Mouse (Mus musculus) hindbrain, embryonic 12.5 days (tissue): ENCODE measurements around the gene Gcc2. TPM values are rescaled to one million over a fixed set of nuclear protein-coding genes. Genes with fewer than 3 reads are reported as not detected.
"Not testable (repeated sequence)": the region's sequence is repeated elsewhere in the genome, so short reads cannot be mapped to it uniquely, and the experiment has no call there.

Experiments
- ATAC-seq: fragments of 200-750 bp; cut with Nextera tagmentation; 2 replicates; pipeline ENCODE4 v1.8.0; 2017; ENCODE audit warnings: moderate TSS enrichment; ENCODE audit not compliant: low FRiP score
- H3K27ac ChIP-seq: fragments of 300-500 bp; sonication (generic); 2 replicates; pipeline ENCODE4 v1.5.1; 2016; ENCODE audit warnings: mild to moderate bottlenecking
- H3K27me3 ChIP-seq: fragments of 300-500 bp; sonication (generic); 2 replicates; pipeline ENCODE4 v1.6.1; 2016; ENCODE audit warnings: mild to moderate bottlenecking
- H3K36me3 ChIP-seq: fragments of 300-500 bp; sonication (generic); 2 replicates; pipeline ENCODE4 v1.6.1; 2016; ENCODE audit warnings: mild to moderate bottlenecking
- H3K4me1 ChIP-seq: fragments of 300-500 bp; sonication (generic); 2 replicates; pipeline ENCODE4 v1.6.1; 2016
- H3K4me2 ChIP-seq: fragments of 300-500 bp; sonication (generic); replicated peaks from 2 replicates; pipeline ENCODE4 v1.6.1; 2016; ENCODE audit warnings: mild to moderate bottlenecking
- H3K4me3 ChIP-seq: fragments of 300-500 bp; sonication (generic); 2 replicates; pipeline ENCODE4 v1.5.1; 2016; ENCODE audit warnings: mild to moderate bottlenecking
- H3K9ac ChIP-seq: fragments of 300-500 bp; sonication (generic); 2 replicates; pipeline ENCODE4 v1.6.1; 2016; ENCODE audit warnings: mild to moderate bottlenecking, moderate library complexity
- H3K9me3 ChIP-seq: fragments of 300-500 bp; sonication (generic); replicated peaks from 2 replicates; pipeline ENCODE4 v1.6.1; 2016; ENCODE audit warnings: mild to moderate bottlenecking
- WGBS: fragments of 180-500 bp; shearing (Covaris S2); methylation state at CpG from one replicate; pipeline ENCODE4 v1.1.7; 2016; 5-methylcytosine and 5-hydroxymethylcytosine counted together
- polyA plus RNA-seq: library from polyadenylated mRNA; unstranded; fragments of >200 nt; fragmentation: Nextera tagmentation; extraction: Ambion mirVana; gene quantifications from 2 replicates; pipeline ENCODE4 v1.2.1, GENCODE M21; 2016

Gene Gcc2
- polyA plus RNA-seq, 1 experiment from 2014 or later, result 65.1 TPM

DNA sequence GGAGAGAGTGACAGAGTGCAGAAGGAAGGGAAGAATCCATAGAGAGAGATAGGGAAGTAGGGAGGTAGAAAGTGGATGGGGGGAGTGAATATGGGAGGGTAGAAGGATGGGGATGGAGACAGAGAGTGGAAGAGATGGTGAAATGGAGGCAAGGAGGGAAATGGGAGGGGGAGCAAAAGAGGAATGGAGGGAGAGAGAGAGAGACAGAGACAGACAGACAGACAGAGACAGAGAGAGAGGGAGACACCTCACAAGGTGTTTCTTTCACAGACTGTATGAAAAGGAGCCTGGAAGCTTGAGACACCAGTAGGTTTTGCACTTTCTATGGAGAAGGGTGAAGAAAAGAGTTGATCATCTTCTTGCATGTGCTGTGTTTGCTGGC lies 21.6 kb upstream of the Gcc2 start:
- H3K9me3 ChIP-seq, result peaks cover 27% of the 10 kb centered on the region
- not testable (repeated sequence) for ATAC-seq, H3K9ac ChIP-seq

DNA sequence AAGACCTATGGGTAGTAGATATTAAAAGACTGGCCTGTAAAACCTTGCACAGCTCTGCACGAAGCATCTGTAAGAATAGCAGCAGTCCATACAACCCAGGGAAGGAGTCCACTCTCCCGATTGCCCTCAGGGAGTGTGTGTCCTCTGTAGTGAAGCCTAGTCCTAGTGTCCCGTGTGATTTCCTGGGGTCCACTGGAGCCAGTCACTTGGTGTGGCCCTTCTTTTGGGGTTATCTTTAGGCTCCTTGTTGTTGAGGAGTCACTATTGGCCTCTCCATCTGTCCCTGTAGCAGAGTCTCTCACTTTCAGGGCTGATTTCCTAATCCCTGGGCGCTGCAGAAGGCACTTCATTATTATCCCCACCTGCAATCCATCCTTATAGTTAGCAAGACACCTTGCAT lies 20.3 kb upstream of the Gcc2 start:
- not testable (repeated sequence) for H3K27me3 ChIP-seq, H3K4me1 ChIP-seq, ATAC-seq, H3K4me3 ChIP-seq, H3K4me2 ChIP-seq, H3K9ac ChIP-seq, H3K36me3 ChIP-seq, H3K27ac ChIP-seq
- WGBS, result 79% methylated on average over 4 of the region's 4 CpGs
- peaks cover 28% of the 10 kb centered on the region for H3K9me3 ChIP-seq

More for the DNA sequence above, 21.6 kb upstream of the Gcc2 start:
- not testable (repeated sequence) for H3K36me3 ChIP-seq, H3K4me3 ChIP-seq, H3K4me2 ChIP-seq, H3K27me3 ChIP-seq, H3K27ac ChIP-seq, H3K4me1 ChIP-seq

DNA sequence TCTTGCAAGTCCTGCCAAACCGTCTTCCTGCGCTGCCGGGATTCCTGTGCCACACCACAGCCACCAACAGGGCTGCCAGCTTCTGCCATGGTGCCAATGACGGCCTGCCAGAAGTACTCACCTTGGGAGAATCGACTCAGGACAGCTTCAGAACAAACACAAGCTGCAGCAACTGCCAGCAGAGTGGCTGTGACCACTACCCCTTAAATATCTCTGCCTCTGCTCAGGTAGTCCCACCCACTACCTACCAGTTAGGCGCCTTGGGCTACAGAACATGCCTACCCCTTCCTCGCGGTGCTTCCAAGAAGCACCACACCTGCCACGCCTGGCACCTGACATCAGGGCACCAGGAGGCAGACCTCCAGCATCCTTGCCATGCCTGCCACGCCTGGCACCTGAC lies 18.7 kb upstream of the Gcc2 start, which contains the start of gene Gm4981:
Gene Gm4981 (minus strand): TSS at position 89 of the 400 bp plus-strand sequence.
- H3K4me3 ChIP-seq, result no peak within 1 kb of the TSS
- ATAC-seq, result no peak
- peaks cover 26% of the 10 kb centered on the region for H3K9me3 ChIP-seq
- H3K4me1 ChIP-seq, result no peaks in the 10 kb centered on the region
- H3K36me3 ChIP-seq, result no peaks in the 10 kb centered on the region
- H3K27me3 ChIP-seq, result no peaks in the 10 kb centered on the region
- no peak within 1 kb of the TSS for H3K9ac ChIP-seq
- WGBS, result 89% methylated on average over 10 of the region's 10 CpGs
- no peak within 1 kb of the TSS for H3K27ac ChIP-seq
- H3K4me2 ChIP-seq, result no peak within 1 kb of the TSS

DNA sequence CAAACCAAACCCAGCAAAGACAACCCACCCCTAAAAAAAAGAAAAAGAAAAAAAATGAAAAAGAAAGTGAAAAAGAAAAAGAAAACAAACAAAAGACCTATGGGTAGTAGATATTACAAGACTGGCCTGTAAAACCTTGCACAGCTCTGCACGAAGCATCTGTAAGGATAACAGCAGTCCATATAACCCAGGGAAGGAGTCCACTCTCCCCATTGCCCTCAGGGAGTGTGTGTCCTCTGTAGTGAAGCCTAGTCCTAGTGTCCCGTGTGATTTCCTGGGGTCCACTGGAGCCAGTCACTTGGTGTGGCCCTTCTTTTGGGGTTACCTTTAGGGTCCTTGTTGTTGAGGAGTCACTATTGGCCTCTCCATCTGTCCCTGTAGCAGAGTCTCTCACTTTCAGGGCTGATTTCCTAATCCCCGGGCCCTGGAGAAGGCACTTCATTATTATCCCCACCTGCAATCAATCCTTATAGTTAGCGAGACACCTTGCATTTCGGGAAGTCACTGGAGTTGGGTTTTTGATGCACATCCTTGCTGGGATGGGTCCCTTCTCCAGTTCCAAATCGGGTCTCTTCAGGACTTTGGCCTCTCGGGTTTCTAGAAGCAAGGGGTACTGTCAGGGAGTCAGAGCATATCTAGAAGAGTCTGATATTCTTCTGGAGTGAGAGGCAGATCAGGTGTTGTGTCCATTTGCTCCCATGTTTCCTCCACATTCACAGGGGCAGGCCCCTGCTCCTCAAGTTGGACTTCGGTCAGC lies 16.1 kb upstream of the Gcc2 start:
- H3K4me3 ChIP-seq, H3K27me3 ChIP-seq, H3K9ac ChIP-seq, H3K4me2 ChIP-seq, H3K36me3 ChIP-seq, H3K4me1 ChIP-seq, H3K27ac ChIP-seq: not testable (repeated sequence)
- ATAC-seq, result peak; percentile 88
- 82% methylated on average over 8 of the region's 8 CpGs for WGBS
- peaks cover 11% of the 10 kb centered on the region; the same call in 1 of the 2 replicates for H3K9me3 ChIP-seq

DNA sequence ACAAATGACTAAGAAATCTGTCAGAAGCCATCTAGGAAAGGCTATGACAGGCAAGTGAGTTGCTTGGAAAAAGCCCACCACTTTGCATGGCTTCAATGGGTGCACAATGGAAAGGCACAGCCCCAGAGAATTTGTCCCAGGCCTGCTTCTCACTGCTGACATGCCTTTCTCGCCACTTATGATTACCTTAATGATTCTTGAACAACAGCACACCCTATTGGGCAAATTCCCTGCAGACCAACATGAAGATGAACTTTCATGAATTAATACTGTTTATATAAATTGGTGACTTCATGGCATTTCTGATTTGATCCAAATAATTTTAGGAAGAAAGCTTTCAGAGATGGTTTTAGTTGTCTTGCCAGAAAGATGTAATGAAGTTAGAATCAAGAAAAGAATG lies 5.8 kb upstream of the Gcc2 start:
- Histone ChIP-seq H3K4me1 (peaks cover under 1% of the 10 kb centered on the region; the same call in 1 of the 2 replicates), H3K4me3 (no peak overlapping the region), H3K36me3 (no peaks in the 10 kb centered on the region), H3K27ac (no peak overlapping the region), H3K9me3 (no peaks in the 10 kb centered on the region), H3K9ac (no peak overlapping the region), H3K27me3 (no peaks in the 10 kb centered on the region), H3K4me2 (no peak overlapping the region)
- 14% methylated on average over 1 of the region's 1 CpGs for WGBS
- no peak for ATAC-seq

DNA sequence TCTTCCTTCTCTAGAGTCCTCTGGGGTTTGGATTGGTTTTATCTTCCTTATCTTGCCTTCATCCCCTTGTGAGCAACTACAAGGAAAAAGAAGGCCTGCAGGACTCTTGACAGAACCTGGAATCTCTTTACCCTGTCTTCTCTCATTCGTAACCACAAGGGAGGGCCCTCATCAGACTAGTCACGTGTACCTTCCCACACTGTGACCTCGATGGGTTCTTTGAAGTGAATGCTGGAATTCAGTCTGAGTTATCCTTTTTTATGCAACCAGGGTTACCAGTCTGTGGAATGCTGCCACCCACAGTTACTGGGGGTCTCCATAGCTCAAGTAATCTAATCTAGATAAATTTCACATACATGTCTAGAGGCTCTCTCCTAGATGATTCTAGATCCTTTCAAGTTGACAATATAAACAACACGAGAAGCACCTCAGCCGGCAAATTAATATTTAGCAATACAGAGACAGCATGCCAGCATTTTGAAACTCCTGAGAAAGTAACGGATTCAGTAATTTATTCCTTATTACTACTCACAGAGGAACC lies 592 bp upstream of the Gcc2 start:
- Histone ChIP-seq H3K4me2 (peak overlapping the region; percentile 60), H3K9me3 (no peaks in the 10 kb centered on the region), H3K9ac (peak overlapping the region; percentile 84; the same call in 1 of the 2 replicates), H3K4me3 (peak overlapping the region; percentile 81), H3K4me1 (peaks cover 10% of the 10 kb centered on the region), H3K36me3 (peaks cover 10% of the 10 kb centered on the region), H3K27ac (no peak overlapping the region), H3K27me3 (no peaks in the 10 kb centered on the region)
- peak; percentile 33 for ATAC-seq
- 41% methylated on average over 6 of the region's 6 CpGs for WGBS

DNA sequence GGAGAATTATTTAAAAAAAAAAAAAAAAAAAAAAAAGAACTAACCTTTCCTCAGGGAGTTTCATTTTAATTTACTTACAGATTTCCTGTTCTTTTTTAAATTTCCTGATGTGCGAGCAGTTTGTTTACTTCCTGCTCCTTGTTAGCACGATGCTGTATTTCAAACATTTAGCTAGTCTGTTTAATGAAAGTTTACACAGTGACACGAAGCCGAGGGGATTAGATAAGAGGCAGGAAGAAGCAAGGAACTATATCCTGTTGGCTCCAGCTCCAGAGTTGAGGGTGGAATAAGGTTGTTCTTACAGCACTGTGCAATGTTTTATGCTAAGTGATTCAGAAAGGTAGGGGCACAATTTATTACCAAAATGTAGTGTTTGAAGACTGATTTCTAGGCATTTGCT lies 657 bp downstream of the Gcc2 start:
- ATAC-seq, result no peak
- H3K9me3 ChIP-seq, result no peaks in the 10 kb centered on the region
- no peaks in the 10 kb centered on the region for H3K27me3 ChIP-seq
- H3K4me3 ChIP-seq, result peak overlapping the region; percentile 81
- H3K27ac ChIP-seq, result no peak overlapping the region
- peak overlapping the region; percentile 84 for H3K9ac ChIP-seq
- H3K4me2 ChIP-seq, result peak overlapping the region; percentile 60
- H3K36me3 ChIP-seq, result peaks cover 15% of the 10 kb centered on the region
- peaks cover 10% of the 10 kb centered on the region for H3K4me1 ChIP-seq
- 11% methylated on average over 4 of the region's 4 CpGs for WGBS

DNA sequence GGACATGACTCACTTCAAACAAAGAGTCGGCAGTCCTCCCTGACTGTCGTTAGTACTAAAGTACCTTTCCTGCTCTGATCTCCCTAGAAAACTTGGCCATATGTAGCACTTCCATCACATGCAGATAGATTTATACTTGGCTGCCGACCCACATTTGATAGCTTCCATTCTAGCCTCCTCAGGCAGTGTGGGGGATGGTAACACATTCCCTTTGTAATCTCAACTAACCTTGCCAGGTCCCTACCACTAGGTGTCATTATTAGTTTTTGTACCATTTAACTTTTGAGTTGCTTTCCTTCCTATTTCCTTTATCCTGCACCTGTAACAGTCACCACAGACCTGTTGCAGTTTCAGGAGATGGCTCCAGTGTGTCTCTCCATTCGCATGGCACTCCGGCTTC lies 3.2 kb downstream of the Gcc2 start:
- H3K27ac ChIP-seq, result no peak overlapping the region
- peaks cover 10% of the 10 kb centered on the region for H3K4me1 ChIP-seq
- no peaks in the 10 kb centered on the region for H3K27me3 ChIP-seq
- no peak overlapping the region for H3K4me2 ChIP-seq
- peaks cover 27% of the 10 kb centered on the region for H3K36me3 ChIP-seq
- no peak overlapping the region for H3K9ac ChIP-seq
- ATAC-seq, result no peak
- H3K9me3 ChIP-seq, result no peaks in the 10 kb centered on the region
- no peak overlapping the region for H3K4me3 ChIP-seq
- WGBS, result 87% methylated on average over 5 of the region's 5 CpGs

DNA sequence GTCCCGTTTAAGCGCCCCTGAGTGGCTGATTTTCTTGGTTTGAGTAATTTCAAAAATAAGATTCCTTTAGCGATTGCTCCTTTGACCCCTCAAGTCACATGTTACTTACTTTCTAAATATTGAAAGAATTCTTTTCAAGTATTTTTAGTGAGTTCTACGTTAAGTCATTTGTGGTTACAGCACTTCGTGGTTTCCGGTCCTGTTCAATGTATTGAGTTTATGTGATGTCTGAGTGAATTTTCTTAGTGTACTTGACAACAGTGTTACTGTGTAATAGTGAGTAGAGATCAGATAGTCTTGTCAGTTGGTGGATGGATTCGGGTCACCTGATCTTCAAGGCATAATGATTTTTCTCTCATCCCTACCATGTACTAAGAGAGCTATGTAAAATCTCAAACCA lies 26.9 kb downstream of the Gcc2 start:
- H3K4me2 ChIP-seq, result no peak overlapping the region
- peaks cover 67% of the 10 kb centered on the region for H3K36me3 ChIP-seq
- no peak overlapping the region for H3K9ac ChIP-seq
- H3K4me3 ChIP-seq, result no peak overlapping the region
- no peak overlapping the region for H3K27ac ChIP-seq
- H3K4me1 ChIP-seq, result no peaks in the 10 kb centered on the region
- ATAC-seq, result no peak
- H3K9me3 ChIP-seq, result no peaks in the 10 kb centered on the region
- H3K27me3 ChIP-seq, result no peaks in the 10 kb centered on the region
- WGBS, result 93% methylated on average over 7 of the region's 7 CpGs

DNA sequence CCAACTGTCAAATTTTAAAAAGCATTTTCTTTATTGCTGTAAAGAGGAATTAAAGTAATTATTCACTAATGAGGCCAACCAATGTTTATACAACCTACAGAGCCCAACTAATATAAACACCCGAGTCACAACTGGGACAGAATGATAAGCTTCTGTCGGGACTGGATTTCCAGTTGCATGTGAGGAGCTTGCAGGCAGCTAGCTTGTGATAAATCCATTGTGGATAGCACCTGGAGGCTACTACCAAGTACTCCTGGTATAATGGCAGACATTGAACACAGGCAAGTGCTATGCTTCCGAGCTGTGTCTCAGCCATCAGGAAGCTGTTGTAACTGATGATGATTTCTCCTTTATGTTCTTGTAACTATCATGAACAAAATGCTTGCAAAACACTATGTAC lies 35.4 kb downstream of the Gcc2 start:
- Histone ChIP-seq H3K36me3 (peaks cover 78% of the 10 kb centered on the region), H3K4me1 (no peaks in the 10 kb centered on the region), H3K4me2 (no peak overlapping the region), H3K27me3 (no peaks in the 10 kb centered on the region), H3K27ac (no peak overlapping the region), H3K9ac (no peak overlapping the region), H3K4me3 (no peak overlapping the region), H3K9me3 (no peaks in the 10 kb centered on the region)
- no peak for ATAC-seq
- WGBS, result 86% methylated on average over 3 of the region's 3 CpGs

DNA sequence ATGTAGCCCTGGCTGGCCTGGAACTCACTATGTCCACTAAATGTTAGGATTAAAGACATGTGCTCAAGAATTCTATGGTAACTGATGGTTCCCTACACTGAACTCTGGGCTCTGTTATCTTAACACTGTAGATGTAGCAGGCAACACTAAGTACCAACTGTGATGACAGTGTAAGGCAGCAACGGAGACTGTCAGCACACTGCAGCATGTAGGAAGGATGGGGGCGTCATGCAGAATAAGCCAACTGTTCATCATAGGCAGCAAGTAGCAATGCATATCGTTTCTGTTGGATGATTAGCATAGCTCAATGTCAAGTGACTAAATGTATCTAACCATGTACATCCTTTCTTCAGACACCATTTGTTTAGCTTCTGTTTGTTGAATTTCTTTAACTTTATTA lies 38.9 kb downstream of the Gcc2 start:
- Histone ChIP-seq H3K4me1 (no peaks in the 10 kb centered on the region), H3K9me3 (no peaks in the 10 kb centered on the region), H3K27me3 (no peaks in the 10 kb centered on the region), H3K36me3 (peaks cover 86% of the 10 kb centered on the region), H3K4me3 (no peak overlapping the region), H3K4me2 (no peak overlapping the region), H3K27ac (no peak overlapping the region), H3K9ac (no peak overlapping the region)
- ATAC-seq, result no peak
- WGBS, result 93% methylated on average over 3 of the region's 3 CpGs

DNA sequence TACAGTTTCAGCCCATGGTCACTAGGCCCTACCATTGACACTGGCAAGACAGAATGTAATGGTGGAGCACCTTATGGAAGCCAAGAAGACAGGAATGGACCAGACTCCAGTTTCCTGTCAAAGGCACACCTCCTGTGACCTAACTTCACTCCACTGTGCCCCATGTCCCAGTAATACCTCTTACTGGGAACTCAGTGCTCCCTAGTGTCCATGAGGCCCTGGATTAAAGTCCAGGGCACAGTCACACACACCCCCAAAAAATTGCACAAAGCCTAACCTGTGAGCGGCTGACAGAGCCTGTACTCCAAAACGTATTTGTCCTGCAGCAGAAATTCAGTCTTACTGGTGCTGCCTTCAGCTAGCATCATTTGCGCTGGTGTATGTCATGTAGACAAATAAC lies 40.3 kb downstream of the Gcc2 start:
- H3K4me2 ChIP-seq, result no peak overlapping the region
- no peaks in the 10 kb centered on the region for H3K27me3 ChIP-seq
- H3K27ac ChIP-seq, result no peak overlapping the region
- H3K36me3 ChIP-seq, result peaks cover 90% of the 10 kb centered on the region
- WGBS, result 95% methylated on average over 3 of the region's 3 CpGs
- no peak overlapping the region for H3K4me3 ChIP-seq
- no peak overlapping the region for H3K9ac ChIP-seq
- ATAC-seq, result no peak
- H3K4me1 ChIP-seq, result no peaks in the 10 kb centered on the region
- H3K9me3 ChIP-seq, result no peaks in the 10 kb centered on the region

DNA sequence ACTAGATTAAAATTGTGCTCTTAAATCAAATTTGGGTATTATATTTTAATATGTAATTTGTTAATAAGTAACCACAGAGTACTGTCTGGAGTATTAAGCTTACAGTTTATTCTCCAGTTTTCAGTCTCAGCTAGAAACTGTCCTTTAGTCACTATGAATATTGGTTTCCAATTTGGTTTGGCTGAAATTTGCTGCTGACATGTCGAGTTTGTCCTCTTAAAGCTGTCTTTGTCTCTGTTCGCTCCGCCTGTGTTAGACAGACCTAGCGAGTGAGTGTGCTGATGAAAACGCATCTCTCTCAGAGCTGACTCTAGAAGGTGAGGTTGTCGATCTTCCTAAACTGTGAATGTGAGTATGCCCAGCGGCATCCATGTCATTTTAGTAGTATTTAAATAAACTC lies 49.7 kb downstream of the Gcc2 start:
- peaks cover 45% of the 10 kb centered on the region for H3K36me3 ChIP-seq
- no peaks in the 10 kb centered on the region for H3K9me3 ChIP-seq

More for the DNA sequence above, 49.7 kb downstream of the Gcc2 start:
- ATAC-seq, result no peak
- no peak overlapping the region for H3K9ac ChIP-seq
- WGBS, result 91% methylated on average over 7 of the region's 7 CpGs
- no peaks in the 10 kb centered on the region for H3K4me1 ChIP-seq
- no peak overlapping the region for H3K27ac ChIP-seq
- no peaks in the 10 kb centered on the region for H3K27me3 ChIP-seq
- H3K4me2 ChIP-seq, result no peak overlapping the region
- H3K4me3 ChIP-seq, result no peak overlapping the region
